Mouse (Mus musculus) spleen, adult 2 months (tissue): ENCODE results near the gene Hlx.

Experiments used
- CTCF ChIP-seq: fragments of 200-500 bp; IDR thresholded peaks from 2 replicates; pipeline ENCODE4 v1.5.1; 2011; ENCODE audit warnings: mild to moderate bottlenecking, inconsistent platforms; ENCODE audit not compliant: insufficient read depth, insufficient read length, insufficient replicate concordance; ENCODE audit errors: extremely low read depth
- POLR2A ChIP-seq: fragments of 200-500 bp; IDR thresholded peaks from 2 replicates; pipeline ENCODE4 v1.6.1; 2011; ENCODE audit warnings: low read depth, low read length, inconsistent platforms

DNA sequence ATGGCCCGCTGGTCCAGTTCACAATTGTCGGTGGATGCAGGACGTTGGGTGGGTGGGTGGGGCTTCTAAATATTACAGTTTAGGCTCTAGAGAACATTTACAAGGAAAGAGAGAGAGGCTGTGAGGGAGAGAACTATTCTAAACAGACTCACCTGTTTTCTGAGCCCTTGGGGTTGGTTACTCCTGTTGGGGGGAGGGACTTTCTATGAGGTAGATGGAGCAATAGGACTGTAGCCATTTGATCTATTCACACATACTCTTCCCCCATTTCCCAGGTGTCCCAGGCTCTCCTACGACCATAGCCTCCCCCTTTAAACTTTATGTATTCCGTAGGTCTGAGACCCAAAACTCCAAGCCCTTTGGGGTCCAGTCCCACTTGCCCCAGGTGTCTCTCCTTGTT, 3.8 kb upstream of the Hlx start:
- TF ChIP-seq CTCF, result no peak
- no peak for TF ChIP-seq POLR2A
